Mouse (Mus musculus) lung, postnatal 10 days (tissue): Measurements from ENCODE around the gene Ntsr1.

ENCODE experiments used
- DNase-seq: peaks from one replicate; pipeline ENCODE4 v3.0.0; 2021

Ntsr1 gene

GRCm38 (mm10) chr2:180563296-180563695, 63.5 kb downstream of the Ntsr1 start:
- DNase-seq: no peak

- DNase-seq: no peak
Measured at GRCm38 (mm10) chr2:180563841-180564240, 64.1 kb downstream of the Ntsr1 start.

GRCm38 (mm10) chr2:180566240-180566913, 66.6 kb downstream of the Ntsr1 start:
- DNase-seq: peak; percentile 71

- DNase-seq: peak; percentile 63
Measured at GRCm38 (mm10) chr2:180569028-180569643, 69.4 kb downstream of the Ntsr1 start.

- DNase-seq: no peak
Measured at GRCm38 (mm10) chr2:180576482-180576881, 76.7 kb downstream of the Ntsr1 start.

- peak; percentile 80 for DNase-seq
Measured at GRCm38 (mm10) chr2:180578686-180579085, 78.9 kb downstream of the Ntsr1 start.

- peak; percentile 72 for DNase-seq
Measured at GRCm38 (mm10) chr2:180581002-180581401, 81.2 kb downstream of the Ntsr1 start, which contains the start of gene Mrgbp. Gene Mrgbp, plus strand, starts transcription at chr2:180581304.

GRCm38 (mm10) chr2:180582481-180583153, 82.8 kb downstream of the Ntsr1 start:
- peak; percentile 97 for DNase-seq

- no peak for DNase-seq
Measured at GRCm38 (mm10) chr2:180583154-180583507, 83.4 kb downstream of the Ntsr1 start.

- no peak for DNase-seq
Measured at GRCm38 (mm10) chr2:180588736-180589122, 89.0 kb downstream of the Ntsr1 start.

- peak; percentile 88 for DNase-seq
Measured at GRCm38 (mm10) chr2:180589123-180589831, 89.5 kb downstream of the Ntsr1 start, which contains the start of gene Ogfr. Gene Ogfr, plus strand, starts transcription at chr2:180589245.
